Mouse (Mus musculus) urinary bladder, postnatal 4 days (tissue): Measurements from ENCODE around the gene Tbc1d32.
"Not testable (repeated sequence)": the region's sequence is repeated elsewhere in the genome, so short reads cannot be mapped to it uniquely, and the experiment has no call there.

Experiments
- DNase-seq, 2 experiments: peaks; one replicate each; pipeline ENCODE4 v3.0.0; 2021 to 2022; ENCODE audit warnings: low spot score in 2 of 2

Gene Tbc1d32

GRCm38 (mm10) chr10:56228568-56229209 lies at the start of gene Tbc1d32:
Gene Tbc1d32, minus strand, starts transcription at chr10:56228689.
- peak; percentile 87 to 92 for DNase-seq

- DNase-seq = no peak
Observed at GRCm38 (mm10) chr10:56227771-56228275, 666 bp downstream of the Tbc1d32 start.

DNA sequence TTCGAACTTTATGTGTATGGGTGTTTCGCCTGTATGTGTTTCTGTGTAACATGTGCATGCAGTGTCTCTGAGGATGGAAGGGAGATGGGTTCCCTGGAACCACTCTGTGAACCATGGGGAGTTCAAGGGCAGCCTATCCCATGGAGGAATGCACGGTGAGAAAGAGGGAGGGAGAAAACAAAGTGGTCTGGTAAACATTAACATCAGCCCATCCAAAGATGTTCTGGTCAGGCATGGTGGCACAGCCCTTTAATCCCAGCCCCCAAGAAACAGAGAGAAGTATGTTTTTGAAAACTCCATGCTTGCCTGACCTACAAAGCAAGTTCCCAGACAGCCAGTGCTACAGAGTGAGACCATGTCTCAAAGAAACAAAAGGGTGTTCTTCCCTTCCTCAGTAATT lies 12.7 kb downstream of the Tbc1d32 start:
- no peak for DNase-seq

GRCm38 (mm10) chr10:56210343-56210742 lies 18.1 kb downstream of the Tbc1d32 start:
- DNase-seq = no peak

GRCm38 (mm10) chr10:56206802-56207404 lies 21.6 kb downstream of the Tbc1d32 start:
- no peak for DNase-seq

- no peak for DNase-seq
Observed at GRCm38 (mm10) chr10:56204348-56204747, 24.1 kb downstream of the Tbc1d32 start.

DNA sequence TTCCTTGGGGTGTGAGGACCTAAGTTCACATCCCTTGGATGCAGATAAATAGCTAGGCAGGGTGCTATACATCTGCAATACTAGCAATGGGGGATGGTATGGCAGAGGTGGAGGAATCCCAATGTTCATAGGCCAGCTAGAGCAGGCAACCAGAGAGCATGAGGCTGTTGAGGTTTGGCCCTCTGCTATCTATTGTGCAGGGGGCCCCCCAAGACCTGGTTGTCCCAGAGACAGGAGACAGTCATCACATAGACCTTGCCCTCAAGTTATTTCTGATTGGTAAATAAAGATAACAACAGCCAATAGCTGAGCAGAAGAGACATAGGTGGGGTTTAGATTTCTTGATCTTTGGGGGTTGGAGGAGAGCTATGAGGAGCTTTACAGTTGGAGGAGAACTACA lies 28.6 kb downstream of the Tbc1d32 start:
- no peak for DNase-seq

DNA sequence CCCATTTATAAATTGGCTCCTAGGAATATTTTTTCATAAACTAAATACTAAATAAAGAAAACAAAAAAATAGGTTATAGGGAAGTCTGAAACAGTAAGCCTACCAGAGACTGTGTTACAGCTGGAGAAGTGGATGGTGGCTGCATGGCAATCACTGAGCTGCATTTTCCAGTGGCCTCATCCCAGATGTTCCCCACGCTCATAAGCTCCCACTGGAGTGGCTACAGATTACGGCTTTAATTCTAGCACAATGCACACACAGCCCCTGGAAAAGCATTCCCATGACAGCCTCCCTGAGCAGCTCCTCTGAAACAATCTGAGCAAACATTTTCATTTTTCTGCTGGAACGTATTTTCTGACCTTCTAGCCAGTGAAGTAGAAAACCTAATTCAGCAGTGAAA lies 29.8 kb downstream of the Tbc1d32 start:
- DNase-seq = no peak

DNA sequence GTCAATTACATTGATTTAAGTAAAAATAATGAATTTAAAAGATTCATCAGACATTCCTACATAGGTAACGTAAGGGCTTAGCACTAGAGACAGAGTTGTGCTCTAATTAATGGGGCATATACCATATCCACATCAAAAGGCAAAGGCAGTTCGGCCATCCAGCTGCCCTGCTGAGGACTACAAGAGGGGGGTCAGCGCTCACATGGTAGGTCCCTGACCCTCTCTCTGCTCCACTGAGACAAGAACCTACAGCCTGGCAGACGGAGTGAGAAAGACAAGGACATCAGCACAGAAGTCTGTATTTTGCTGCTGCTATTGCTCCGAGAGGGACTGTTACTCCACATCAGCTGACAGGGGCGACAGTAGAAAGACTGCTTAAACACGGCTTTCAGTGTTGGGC lies 34.2 kb downstream of the Tbc1d32 start:
- DNase-seq = no peak

DNA sequence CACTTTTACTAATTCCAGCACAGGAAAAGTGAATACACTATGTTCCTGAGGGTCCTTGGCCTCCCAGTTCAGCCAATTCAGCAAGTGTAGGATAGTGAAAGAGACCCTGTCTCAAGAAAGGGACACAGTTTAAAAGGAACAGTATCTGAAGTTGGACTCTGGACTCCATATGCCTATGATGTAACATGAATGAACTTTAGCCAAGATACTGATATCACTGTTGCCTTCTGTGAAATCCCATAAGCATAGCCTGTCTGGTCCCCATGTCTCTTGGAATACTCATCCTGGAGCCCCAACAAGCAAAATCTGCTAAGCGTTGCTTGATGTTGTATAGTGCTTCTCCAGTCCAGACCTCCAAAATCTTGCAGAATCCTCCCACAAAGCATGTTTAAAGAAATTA lies 46.8 kb downstream of the Tbc1d32 start:
- DNase-seq = no peak

- DNase-seq = no peak
Observed at GRCm38 (mm10) chr10:56173184-56173583, 55.3 kb downstream of the Tbc1d32 start.

- DNase-seq = not testable (repeated sequence)
Observed at GRCm38 (mm10) chr10:56167721-56168120, 60.8 kb downstream of the Tbc1d32 start.

DNA sequence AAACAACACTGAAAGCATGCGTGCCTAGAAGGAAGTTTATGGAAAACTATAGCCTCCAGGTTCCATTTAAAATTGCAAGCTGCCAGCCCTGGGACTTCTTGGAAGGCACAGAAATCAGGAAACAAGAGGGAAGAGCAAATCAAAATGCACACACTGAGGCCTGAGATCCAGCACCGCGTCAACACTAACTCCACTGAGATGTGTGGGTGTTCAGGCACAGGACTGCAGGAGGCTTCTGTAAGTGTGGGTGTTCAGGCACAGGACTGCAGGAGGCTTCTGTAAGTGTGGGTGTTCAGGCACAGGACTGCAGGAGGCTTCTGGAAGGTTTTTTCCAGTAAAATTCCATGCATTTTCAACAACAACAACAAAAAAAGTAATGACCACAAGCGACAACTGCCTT lies 62.7 kb downstream of the Tbc1d32 start:
- DNase-seq = no peak

GRCm38 (mm10) chr10:56164411-56164810 lies 64.1 kb downstream of the Tbc1d32 start:
- DNase-seq = no peak

- no peak for DNase-seq
Observed at GRCm38 (mm10) chr10:56158748-56159147, 69.7 kb downstream of the Tbc1d32 start.

DNA sequence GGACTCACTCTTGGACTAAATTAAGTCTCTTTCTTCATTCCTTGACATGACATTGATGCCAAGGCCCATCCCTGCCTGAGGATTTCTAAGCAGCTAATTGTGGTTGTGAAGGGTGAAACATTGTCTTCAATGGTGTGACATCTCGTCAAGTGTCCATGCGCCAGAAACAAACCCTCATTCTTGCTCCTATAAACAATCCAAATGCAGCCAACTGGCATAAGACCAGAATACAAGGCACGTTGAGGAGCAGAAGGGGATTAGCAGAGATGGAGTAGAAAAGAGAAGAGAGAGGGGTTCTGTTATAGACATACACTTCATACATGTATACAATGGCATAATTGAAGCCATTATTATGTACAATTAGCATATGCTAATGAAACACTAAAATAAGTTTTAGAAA lies 70.3 kb downstream of the Tbc1d32 start:
- no peak for DNase-seq

GRCm38 (mm10) chr10:56156956-56157355 lies 71.5 kb downstream of the Tbc1d32 start:
- DNase-seq = no peak

- no peak for DNase-seq
Observed at GRCm38 (mm10) chr10:56148920-56149319, 79.6 kb downstream of the Tbc1d32 start.

GRCm38 (mm10) chr10:56137191-56137590 lies 91.3 kb downstream of the Tbc1d32 start:
- DNase-seq = no peak

- no peak for DNase-seq
Observed at GRCm38 (mm10) chr10:56129642-56130041, 98.8 kb downstream of the Tbc1d32 start.

DNA sequence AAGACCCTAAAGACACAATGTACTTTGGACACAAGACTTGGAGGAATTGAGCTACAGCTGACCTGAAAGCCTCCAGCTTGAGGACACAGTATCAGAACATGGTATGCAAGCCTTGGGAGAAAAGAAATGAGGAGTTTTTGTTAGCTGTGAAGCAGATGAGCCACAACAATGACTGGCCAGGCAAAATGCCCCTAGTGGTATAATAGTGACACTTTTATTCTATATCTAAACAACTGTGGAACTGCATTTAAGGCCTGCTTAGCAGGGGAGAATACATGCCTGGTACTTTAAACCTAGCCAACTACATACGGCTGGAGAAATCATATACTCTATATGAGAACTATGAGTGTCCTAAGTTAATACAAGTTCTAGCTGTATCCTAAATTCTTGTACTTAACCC lies 101.5 kb downstream of the Tbc1d32 start:
- DNase-seq = no peak

- peak in 1 of 2 experiments; percentile 26 for DNase-seq
Observed at GRCm38 (mm10) chr10:56115636-56116180, 112.8 kb downstream of the Tbc1d32 start.

- DNase-seq = peak; percentile 46 to 63
Observed at GRCm38 (mm10) chr10:56114951-56115635, 113.4 kb downstream of the Tbc1d32 start.
